Mouse (Mus musculus) limb, embryonic 10.5 days (tissue): ENCODE measurements around the gene Gm136. TPM values are rescaled to one million over a fixed set of nuclear protein-coding genes. Genes with fewer than 3 reads are reported as not detected.

Experiments
- DNase-seq: peaks from one replicate; pipeline ENCODE4 v3.0.0-alpha.2; 2017; ENCODE audit warnings: low spot score
- H3K27ac ChIP-seq: fragments of 300-500 bp; sonication (generic); 2 replicates; pipeline ENCODE4 v1.5.1; 2016; ENCODE audit warnings: mild to moderate bottlenecking
- H3K27me3 ChIP-seq: fragments of 300-500 bp; sonication (generic); 2 replicates; pipeline ENCODE4 v1.6.1; 2016; ENCODE audit warnings: low read depth, mild to moderate bottlenecking; ENCODE audit not compliant: poor library complexity, severe bottlenecking
- H3K36me3 ChIP-seq: fragments of 300-500 bp; sonication (generic); 2 replicates; pipeline ENCODE4 v1.6.1; 2016; ENCODE audit warnings: mild to moderate bottlenecking, moderate library complexity
- H3K4me1 ChIP-seq: fragments of 300-500 bp; sonication (generic); 2 replicates; pipeline ENCODE4 v1.6.1; 2016
- H3K4me3 ChIP-seq: fragments of 300-500 bp; sonication (generic); 2 replicates; pipeline ENCODE4 v1.5.1; 2016; ENCODE audit warnings: mild to moderate bottlenecking, moderate library complexity
- H3K9me3 ChIP-seq: fragments of 300-500 bp; sonication (generic); replicated peaks from 2 replicates; pipeline ENCODE4 v1.6.1; 2016; ENCODE audit warnings: mild to moderate bottlenecking
- WGBS: fragments of 180-500 bp; shearing (Covaris S2); methylation state at CpG from one replicate; pipeline ENCODE4 v1.1.7; 2016; 5-methylcytosine and 5-hydroxymethylcytosine counted together
- polyA plus RNA-seq: library from polyadenylated mRNA; unstranded; fragments of >200 nt; fragmentation: Nextera tagmentation; extraction: Ambion mirVana; gene quantifications from 2 replicates; pipeline ENCODE4 v1.2.1, GENCODE M21; 2016

Gene Gm136
- polyA plus RNA-seq, 1 experiment from 2014 or later = not detected

GRCm38 (mm10) chr4:34701528-34701927 is 54.5 kb downstream of the Gm136 start:
- Histone ChIP-seq H3K27ac (no peak overlapping the region), H3K4me1 (no peaks in the 10 kb centered on the region), H3K4me3 (no peak overlapping the region), H3K9me3 (no peaks in the 10 kb centered on the region), H3K27me3 (no peaks in the 10 kb centered on the region), H3K36me3 (no peaks in the 10 kb centered on the region)
- DNase-seq = peak; percentile 72
- 62% methylated on average over 5 of the region's 5 CpGs for WGBS

Other genes starting within 250 kb of the Gm136 start
- 70.2 and 75.5 TPM in 2 replicates for gene Akirin2, start 205.3 kb downstream of the Gm136 start, polyA plus RNA-seq
- 86.0 and 106 TPM in 2 replicates for gene Orc3, start 141.3 kb downstream of the Gm136 start, polyA plus RNA-seq
- 66.5 and 66.6 TPM in 2 replicates for gene Rars2, start 141.3 kb downstream of the Gm136 start, polyA plus RNA-seq
- gene Slc35a1, start 68.8 kb downstream of the Gm136 start, polyA plus RNA-seq = 57.5 and 58.1 TPM in 2 replicates
- 0.28 and 0.33 TPM in 2 replicates for gene Cfap206, start 26.1 kb downstream of the Gm136 start, polyA plus RNA-seq
- gene Smim8, start 22.2 kb upstream of the Gm136 start, polyA plus RNA-seq = 26.7 and 38.2 TPM in 2 replicates
- gene Zfp292, start 126.7 kb upstream of the Gm136 start, polyA plus RNA-seq = 20.5 and 25.3 TPM in 2 replicates
- gene Cga, start 137.5 kb upstream of the Gm136 start, polyA plus RNA-seq = not detected in 2 replicates